Mouse (Mus musculus) c-Kit-positive CD71-positive TER-119-positive erythroid progenitor cells, embryonic 14.5 days (primary cell): ENCODE results near the gene Nme7.
A peak's percentile ranks its signal among the peaks of the same experiment; 100 is the strongest.

ENCODE experiments used
- DNase-seq: peaks from one replicate; pipeline ENCODE4 v3.0.0-alpha.2; 2013; ENCODE audit warnings: low spot score

Gene Nme7

DNA sequence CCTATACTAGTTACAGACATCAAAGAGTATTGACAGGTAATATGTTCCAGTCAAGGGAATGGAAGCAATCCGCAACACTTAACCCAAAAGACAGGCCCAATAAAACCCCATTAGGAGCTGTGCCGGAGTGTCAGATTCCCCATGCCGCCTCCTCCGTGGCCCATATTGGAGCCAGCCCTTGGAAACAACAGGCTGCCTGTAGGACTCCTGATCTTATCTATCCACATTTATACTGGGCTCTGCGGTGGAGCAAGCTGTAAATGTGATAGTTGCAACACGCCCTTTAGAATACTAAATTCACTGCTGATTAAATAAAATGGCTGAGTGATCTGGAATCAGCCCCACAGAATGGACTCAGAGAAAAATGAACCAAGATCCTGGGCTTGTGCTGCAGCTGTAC is 130.1 kb downstream of the Nme7 start:
- DNase-seq, result no peak

DNA sequence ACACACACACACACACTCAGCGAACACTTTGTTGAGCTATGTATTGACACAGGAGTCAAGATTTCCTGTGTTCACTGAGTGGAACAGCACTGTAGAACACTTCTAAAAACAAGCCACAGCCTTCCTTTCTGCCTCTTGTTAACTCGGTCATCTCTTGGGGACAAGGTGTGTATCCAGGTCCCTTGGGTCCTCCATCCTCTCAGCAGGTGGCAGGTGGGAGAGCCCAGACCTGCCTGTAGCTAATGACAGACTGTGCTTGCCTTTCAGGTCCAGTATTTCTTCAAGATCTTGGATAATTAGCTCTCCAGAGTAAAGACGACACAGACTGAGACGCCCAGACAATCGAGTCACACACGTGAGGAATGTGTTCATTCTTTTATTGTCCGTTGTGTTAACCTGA is 132.8 kb downstream of the Nme7 start:
- DNase-seq, result no peak

DNA sequence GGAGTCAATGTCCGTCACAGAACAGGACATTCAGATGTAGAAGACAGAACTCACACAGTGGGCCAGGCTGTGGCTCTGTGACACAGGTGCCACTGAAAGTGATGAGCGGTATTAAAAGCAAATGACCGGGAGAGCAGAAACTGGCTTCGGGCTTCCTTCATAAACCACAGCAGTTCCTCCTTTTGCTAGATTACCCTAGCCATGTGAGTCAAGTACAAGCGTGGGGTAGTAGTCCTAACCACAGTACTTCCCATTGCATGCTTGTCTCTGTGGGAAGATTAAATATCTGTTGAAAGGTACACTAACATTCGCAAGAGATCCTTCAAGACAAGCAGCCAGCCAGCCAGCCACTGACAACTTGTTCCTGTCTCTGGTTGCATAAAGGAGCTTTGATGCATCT is 136.3 kb downstream of the Nme7 start:
- DNase-seq, result no peak

DNA sequence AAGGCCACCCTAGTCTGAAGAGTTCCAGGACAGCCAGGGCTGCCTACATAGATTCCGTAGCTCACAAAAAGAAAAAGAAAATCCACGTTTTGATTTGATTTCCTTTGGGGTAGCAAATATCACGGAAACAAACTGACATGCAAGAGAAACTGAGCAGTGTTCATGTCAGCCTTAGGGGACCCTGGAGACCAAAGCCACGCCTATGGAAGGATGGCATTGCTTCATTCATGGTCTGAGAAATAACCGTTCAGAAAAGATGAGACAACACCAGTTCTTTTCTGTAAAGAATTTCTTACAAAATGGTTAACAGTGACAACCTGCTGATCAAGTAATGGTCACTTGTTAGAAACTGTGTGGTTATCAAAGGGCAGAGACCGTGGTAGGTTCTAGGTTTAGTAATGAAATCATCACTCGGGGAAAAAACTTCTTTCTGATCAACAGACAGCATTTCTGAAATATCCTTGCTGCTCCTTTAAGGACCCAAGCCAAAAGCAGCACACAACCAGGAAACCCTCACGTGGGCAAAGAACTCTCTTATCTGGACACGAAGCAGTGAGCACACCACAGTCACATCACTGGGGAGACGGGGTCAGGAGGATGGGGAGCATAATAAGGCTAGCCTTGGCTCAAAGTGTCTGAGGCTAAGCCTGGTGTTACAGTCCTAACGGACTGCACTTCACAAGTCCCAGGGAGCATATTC is 136.9 kb downstream of the Nme7 start:
- no peak for DNase-seq

DNA sequence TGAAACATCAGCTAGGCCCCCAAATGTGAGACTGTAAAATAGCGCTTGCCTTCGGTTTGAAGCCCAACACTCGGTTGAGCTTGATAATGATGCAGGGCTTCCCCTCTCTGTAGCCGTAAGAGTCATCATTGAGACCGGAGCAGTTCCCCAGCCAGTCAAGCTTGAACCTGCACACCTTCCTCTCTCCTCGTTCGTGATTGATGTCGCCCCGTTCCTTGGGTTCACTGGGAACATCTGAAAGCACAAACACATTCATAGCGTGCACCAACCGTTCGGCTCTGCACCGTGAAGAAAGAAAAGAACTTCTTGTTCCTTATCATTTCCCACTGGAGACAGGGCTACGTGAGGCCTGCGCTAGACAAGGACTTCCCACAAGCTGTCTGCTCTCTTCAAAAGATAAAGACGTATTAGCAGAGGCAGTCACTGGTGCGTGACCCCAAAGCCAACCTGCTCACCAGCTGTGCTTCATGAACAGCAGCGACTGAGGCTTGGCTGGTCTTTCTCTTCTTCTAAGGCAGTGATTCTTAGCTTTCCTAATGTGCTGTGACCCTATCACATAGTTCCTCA is 137.6 kb downstream of the Nme7 start:
- no peak for DNase-seq

DNA sequence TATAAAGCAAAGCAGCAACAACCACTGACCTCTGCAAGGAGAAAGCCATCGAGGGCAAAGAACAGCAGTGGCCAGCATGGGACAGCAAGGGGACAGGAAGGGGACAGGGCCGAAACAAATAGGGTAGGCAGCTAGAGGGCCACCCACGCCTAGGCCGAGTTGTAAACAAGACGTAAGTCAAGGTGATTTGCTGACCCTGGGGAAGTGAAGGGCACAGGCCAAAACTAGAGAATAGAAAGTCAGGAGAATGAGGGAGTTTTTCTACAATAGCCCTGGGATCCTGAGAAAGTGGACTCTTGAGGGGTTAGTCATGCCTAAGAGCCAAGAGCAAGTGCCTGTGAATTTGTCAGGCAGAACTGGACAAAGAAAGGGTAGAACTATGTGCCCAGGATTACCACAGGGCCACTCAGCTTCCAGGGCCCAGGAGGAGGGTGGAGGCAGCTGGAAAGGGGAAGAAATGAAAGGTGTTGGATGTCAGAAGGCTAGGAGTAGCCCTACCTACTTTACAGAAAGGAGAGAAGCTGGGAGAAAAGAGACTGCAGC is 141.8 kb downstream of the Nme7 start:
- no peak for DNase-seq

DNA sequence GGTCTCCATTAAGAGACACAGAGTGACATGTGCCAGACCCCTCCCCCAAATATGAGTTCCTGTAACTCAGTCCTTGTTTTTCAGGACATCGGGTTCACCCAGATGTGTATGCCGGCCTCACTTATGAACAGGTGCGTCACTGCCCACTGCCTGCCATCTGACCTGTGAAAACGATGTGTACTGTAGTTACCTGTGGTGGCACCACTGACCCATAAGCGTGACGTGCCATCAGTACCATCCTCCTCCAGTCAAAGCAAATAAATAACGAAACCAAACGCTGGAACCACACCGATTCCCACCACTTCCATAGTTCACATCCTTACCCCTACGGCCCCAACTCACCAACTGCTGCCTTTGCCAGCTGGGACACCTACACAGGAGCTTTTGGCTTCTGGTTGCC is 142.6 kb downstream of the Nme7 start:
- DNase-seq, result no peak

DNA sequence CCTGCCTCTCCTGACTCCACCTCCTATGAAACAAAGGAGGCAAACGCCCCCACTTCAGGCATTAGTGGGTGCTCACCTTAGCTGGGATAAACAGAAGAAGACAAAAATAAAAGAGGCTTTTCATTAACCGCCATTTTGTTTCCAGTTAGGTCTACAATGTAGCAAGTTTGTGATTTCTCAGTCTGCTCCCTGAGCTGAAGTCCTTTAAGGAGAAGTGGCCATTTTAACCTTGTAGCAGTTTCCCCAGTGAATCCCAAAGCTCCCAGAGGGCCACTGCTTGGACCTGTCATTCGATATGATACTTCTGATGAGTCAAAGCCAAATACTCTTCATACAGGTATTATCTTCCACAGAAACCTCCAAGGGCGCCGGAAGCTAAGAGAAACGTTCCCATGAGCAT is 143.6 kb downstream of the Nme7 start:
- DNase-seq, result no peak

DNA sequence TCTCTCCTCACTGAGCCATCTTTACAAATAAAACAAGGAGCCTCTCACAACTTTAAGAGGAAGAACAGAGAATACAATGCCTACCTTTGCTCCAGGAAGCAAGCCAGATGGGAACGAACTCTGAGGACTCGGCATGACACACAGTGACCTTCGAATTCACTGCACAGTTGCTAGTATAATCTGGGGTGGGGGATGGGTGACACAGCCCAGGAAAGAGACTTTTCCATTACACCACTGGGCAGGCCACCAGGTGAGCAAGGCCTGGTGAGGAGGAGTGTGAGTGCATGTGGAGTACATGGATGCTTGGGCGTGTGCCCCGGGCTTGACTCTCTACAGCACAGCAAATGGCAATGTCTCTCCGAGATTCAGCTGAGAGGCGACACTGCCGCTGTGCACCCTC is 145.7 kb downstream of the Nme7 start:
- no peak for DNase-seq

DNA sequence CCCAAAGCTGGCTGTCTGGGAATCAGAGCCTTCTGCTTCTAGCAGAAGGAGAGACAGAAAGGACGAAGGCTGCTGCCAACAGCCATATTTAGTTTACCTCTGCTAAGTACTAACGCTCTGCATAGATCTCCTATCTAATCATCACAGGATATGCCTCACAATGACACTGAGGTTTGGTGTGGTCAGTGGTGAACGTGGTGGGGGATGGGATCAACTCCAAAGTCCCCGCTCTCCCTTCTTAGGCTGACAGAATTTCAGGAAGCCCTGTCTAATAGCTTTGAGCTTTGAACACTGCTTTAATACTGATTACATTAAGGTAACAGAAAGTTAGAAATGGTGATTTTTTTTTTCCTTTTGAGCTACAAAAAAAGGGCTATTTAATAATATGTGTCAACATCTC is 146.3 kb downstream of the Nme7 start:
- no peak for DNase-seq

DNA sequence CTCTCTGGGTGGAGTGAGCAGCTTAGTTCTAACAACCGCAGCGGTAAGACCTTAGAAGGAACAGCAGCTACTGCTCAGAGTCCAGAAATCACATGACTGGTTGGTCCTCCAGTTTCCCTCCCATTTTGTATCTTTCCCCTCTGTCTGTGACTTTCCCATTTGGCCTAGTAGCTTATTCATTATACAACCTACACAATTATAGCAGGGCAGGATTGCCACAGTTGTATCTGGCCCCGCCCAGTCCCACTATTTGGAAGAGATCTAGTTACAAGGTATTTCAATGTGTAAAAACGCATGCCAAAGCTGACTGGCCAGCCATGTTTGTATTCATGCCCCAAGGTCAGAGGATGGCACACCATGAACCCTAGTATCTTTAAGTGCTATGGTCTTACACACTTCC is 146.7 kb downstream of the Nme7 start:
- no peak for DNase-seq

DNA sequence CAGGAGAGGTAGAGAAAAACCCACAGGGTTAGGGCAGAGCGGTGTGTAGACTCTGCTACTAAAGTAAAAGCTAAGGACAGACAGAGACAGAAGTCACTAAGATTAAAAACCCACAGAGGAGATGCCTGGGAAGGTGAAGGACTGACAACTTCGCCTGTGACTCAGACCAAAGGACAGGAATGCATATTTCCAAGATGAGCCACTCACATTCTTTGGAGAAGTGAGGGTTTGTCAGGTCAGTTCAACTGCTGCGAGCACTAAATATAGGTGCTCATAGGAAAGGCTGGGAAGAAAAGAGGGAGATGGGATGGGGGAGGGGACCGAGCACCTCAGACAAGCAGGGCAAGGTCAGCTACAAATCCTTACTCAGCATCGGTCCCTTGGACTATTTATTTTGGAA is 147.4 kb downstream of the Nme7 start:
- DNase-seq, result no peak

DNA sequence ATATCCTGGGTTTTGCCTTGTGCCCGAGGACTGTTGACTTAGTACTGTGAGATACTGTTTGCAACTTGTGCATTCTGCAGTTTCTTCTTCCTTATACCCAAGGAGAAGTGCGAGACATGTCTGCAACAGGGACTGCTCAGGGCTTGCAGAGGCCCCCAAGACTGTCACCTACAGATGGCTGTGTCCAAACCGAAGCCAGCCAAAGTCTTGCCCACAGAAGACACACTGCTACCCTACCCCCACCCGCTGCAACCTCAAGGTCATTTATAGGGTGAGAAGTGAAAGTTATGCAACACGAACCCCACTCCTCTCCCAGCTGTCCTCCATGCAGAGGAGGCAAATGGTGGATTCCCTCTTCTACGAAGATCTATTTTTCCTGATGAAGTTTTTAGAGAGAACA is 148.7 kb downstream of the Nme7 start:
- no peak for DNase-seq

DNA sequence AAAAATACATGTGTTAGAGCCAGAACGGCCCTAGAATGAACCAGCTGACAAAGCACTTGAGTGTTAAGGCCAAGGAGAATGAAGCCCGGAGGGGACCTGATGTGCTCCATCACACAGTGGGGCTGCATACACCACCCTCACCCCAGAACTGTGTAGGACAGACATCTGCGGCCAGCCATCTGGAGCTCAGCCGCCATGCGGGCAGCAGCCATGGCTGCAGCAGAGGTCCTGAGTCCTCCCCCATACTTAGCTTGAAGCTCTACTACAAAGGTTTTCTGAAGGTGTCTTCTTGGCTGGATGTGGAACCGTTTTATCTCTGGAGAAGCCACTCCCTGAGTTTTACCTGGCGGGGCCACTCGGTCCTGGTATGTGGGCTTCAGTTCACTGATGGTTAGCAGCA is 149.2 kb downstream of the Nme7 start:
- DNase-seq, result no peak

DNA sequence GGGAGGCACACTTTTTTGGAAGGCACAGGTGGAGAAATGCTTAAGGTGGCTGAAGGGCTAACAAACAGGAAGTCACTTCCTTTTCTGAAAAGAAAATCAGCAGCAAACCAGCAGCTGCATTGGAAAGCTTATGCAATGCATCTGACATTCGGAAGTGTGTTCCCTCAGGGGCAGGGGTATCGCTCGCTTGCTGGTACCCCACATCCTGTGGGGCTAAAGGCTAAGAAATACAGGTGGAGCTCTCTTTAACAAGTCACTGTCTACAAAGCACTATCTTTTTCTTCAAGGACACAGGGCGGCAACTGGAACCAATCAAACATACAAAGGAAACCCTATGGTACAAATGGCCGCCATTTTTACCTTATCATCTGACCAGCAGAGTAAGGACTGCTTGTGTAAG is 149.8 kb downstream of the Nme7 start:
- DNase-seq, result no peak

DNA sequence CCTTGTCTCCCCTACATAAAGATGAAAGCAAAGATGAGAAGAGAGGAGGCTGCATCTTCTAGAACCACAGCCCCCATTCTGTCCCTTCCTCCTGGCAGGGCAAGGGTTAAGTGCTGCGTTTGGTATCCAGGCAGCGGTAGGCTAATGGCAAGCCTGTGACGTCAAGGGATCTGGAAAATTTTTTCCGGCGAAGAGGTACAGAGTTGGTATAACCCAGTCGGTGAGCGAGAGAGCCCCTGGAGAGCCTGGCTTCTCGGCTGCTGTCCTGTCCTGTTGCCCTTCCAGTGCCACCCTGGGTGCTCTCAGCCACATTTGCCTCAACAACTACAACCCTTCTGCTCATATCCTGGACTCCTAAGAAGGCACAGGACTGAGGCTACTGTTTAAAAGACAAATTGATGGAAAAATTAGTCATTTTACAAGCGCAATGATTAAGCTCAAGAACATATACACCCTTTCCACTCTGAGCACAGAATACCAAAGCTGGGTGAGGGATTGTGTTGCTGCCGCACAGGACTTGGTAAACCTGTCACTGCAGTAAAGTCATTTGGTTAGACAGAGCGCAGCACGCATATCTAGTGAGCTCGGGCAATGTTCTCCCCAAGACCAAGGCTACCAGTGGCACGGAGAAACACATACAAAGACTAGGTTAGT is 151.0 kb downstream of the Nme7 start:
- DNase-seq, result no peak

DNA sequence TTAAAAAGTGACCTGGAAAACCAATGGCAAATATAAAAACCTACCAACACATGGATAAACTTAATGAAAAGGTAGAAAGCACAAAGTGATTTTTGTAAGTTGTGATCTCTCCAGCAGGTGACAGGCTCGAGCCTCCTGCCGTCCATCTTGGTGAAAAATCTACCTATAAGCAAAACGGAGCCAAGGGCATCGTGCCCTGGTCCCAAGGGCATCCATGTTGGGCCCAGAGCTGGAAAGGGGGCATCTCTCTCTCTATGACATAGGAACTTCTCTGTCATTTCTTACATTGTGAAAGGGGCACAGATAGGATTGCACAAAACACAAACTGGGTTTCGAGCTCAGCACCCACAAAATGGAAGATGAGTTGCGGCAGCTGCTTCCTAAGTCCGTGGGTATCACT is 151.7 kb downstream of the Nme7 start:
- no peak for DNase-seq

DNA sequence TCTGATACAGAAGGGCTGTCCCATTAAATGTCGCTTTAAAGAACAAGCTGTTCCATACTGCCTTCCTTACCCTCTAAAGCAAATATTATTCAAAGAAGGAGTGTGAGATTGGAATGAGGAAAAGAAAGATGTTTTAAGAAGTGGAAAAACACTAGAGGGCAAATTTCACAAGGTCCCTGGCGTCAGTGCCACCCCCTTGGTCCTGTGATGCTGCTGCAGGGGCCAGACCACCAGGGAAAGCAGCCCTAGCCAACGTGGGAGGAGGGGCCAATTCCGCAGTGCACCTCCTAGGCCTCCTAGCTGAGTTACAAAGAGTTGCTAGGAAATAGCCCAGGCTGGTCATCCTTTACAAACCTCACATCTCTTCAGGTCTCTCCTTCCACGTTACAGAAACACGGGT is 152.1 kb downstream of the Nme7 start:
- no peak for DNase-seq

DNA sequence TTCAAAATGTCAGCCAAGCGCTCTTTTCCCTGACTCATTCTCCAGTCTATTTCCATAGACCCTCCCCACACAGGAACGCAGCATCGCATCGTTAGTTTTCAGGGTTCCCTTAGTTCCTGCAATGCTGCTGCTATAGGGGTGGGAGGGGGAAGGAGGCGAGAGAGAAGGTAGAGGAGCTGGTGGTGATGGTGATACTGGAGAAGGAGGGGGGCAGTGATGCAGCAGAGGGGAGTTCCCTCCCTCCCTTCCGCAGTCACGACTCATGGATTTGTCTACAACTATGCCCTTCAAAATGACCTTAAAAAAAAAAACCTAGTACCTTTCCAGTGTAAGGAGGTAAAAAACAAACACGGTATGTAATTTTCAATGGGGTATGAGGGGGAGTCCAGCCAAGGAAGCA is 152.8 kb downstream of the Nme7 start:
- no peak for DNase-seq

DNA sequence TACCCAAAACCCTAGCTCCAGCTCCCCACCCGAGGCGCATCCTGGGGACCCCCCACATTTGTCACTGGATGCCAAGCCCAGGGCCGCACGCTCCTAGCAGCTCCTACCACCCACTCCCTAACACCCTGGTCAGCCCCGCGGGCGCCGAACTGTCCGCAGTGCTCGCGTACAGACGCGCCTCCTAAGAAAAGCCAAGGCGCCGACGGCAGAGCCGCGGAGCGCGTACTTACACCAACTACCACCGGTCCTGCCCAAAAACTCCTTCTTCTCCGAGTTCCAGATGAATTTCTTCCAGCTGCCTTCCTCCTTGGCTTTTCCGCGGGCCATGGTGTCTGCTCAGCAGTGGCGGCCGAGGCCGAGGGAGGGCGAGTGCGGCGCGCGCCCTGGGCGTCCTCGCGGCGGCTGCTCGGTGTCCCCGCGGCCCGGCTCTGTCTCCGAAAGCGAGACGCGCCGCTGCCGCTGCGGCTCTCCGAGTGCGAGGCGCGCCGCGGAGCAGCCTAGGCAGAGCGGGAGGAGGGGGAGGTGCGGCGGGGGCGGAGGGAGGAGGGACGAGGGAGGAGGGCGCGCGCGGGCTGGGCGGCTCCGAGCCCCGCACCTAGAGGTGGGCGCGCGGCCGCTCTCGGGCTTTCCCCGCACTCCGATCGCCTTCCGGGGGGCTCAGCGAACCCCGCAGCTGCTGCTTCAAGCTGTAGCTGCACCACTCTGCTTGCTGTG is 153.8 kb downstream of the Nme7 start:
- DNase-seq, result no peak

DNA sequence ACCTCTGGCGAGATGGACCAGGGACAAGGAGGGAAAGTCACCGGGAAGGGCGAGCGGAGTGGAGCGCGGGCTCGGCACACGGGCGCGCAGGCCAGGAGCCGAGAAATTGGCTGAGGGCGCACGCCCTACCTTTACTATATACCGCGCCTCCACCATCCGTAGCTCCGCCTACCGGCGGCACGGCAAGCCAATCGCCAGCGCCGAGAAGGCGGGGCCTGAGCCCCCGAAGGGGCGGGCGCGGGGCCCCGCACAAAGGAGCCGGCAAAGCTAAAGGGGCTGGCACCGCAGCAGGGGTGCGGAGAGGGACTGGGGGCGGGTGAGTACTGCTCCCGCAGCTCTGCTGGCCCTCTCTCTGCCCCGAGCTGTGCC is 154.3 kb downstream of the Nme7 start, which contains the start of gene Atp1b1:
Atp1b1 (minus strand) TSS at position 111 of the 369 bp plus-strand sequence.
- DNase-seq, result peak; percentile 20

DNA sequence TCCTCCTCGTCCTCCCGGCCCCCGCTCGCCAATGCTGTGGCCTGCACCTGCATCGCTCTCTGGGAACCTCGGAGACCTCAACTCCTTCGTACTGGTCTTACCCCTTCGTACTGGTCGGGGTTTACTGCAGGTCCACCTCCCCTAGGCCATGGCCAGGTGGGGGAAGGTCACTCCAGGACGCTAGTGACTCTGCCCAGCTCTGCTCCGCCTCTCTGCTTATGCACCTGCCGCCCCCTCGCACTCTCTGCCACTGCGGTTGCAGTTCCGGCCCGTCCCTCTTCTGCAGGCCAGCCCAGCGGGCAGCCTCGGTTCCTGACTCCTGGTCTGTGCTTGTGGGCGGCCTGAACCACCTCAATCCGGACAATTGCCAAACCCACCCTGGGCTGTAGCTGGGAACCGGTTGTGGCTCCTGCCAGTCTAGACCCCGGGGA is 154.7 kb downstream of the Nme7 start:
- no peak for DNase-seq
